Mouse (Mus musculus) embryonic facial prominence, embryonic 10.5 days (tissue): ENCODE results near the gene Ranbp17. TPM values are rescaled to one million over a fixed set of nuclear protein-coding genes. Genes with fewer than 3 reads are reported as not detected.

Experiments used
- DNase-seq: peaks from one replicate; pipeline ENCODE4 v3.0.0-alpha.2; 2017; ENCODE audit warnings: low spot score
- H3K27ac ChIP-seq: fragments of 300-500 bp; sonication (generic); replicated peaks from 2 replicates; pipeline ENCODE4 v1.5.1; 2016; ENCODE audit warnings: mild to moderate bottlenecking
- H3K27me3 ChIP-seq: fragments of 300-500 bp; sonication (generic); replicated peaks from 2 replicates; pipeline ENCODE4 v1.6.1; 2016; ENCODE audit warnings: low read depth, mild to moderate bottlenecking; ENCODE audit not compliant: poor library complexity, severe bottlenecking
- H3K36me3 ChIP-seq: fragments of 300-500 bp; sonication (generic); replicated peaks from 2 replicates; pipeline ENCODE4 v1.6.1; 2016; ENCODE audit warnings: mild to moderate bottlenecking, moderate library complexity
- H3K4me1 ChIP-seq: fragments of 300-500 bp; sonication (generic); 2 replicates; pipeline ENCODE4 v1.6.1; 2016
- H3K4me3 ChIP-seq: fragments of 300-500 bp; sonication (generic); 2 replicates; pipeline ENCODE4 v1.5.1; 2016; ENCODE audit warnings: mild to moderate bottlenecking, moderate library complexity
- H3K9me3 ChIP-seq: fragments of 300-500 bp; sonication (generic); 2 replicates; pipeline ENCODE4 v1.6.1; 2016; ENCODE audit warnings: mild to moderate bottlenecking
- whole genome bisulfite sequencing: fragments of 180-500 bp; shearing (Covaris S2); methylation state at CpG from one replicate; pipeline ENCODE4 v1.1.7; 2016; 5-methylcytosine and 5-hydroxymethylcytosine counted together
- polyA plus RNA-seq: library from polyadenylated mRNA; unstranded; fragments of >200 nt; fragmentation: Nextera tagmentation; extraction: Ambion mirVana; gene quantifications from 2 replicates; pipeline ENCODE4 v1.2.1, GENCODE M21; 2016

Ranbp17 gene
- polyA plus RNA-seq, 1 experiment from 2014 or later, result 12.4 TPM

- 82% methylated on average over 7 of the region's 7 CpGs for WGBS
Measured at GRCm38 (mm10) chr11:33220763-33221162, 292.8 kb downstream of the Ranbp17 start.

GRCm38 (mm10) chr11:33217384-33218079 is 296.0 kb downstream of the Ranbp17 start:
- DNase-seq, result no peak
- H3K4me1 ChIP-seq, result peaks cover 11% of the 10 kb centered on the region; the same call in 1 of the 2 replicates
- no peaks in the 10 kb centered on the region for H3K9me3 ChIP-seq
- H3K27me3 ChIP-seq, result no peaks in the 10 kb centered on the region; the same call in none of the 2 replicates
- WGBS, result 87% methylated on average over 8 of the region's 8 CpGs
- no peaks in the 10 kb centered on the region for H3K36me3 ChIP-seq
- H3K4me3 ChIP-seq, result no peak overlapping the region
- no peak overlapping the region for H3K27ac ChIP-seq

More at GRCm38 (mm10) chr11:33220763-33221162, 292.8 kb downstream of the Ranbp17 start:
- no peaks in the 10 kb centered on the region for H3K27me3 ChIP-seq
- no peaks in the 10 kb centered on the region for H3K9me3 ChIP-seq
- no peak overlapping the region for H3K27ac ChIP-seq
- no peaks in the 10 kb centered on the region for H3K36me3 ChIP-seq
- no peak overlapping the region for H3K4me3 ChIP-seq
- H3K4me1 ChIP-seq, result peaks cover 23% of the 10 kb centered on the region
- DNase-seq, result no peak

GRCm38 (mm10) chr11:33207411-33207810 is 306.1 kb downstream of the Ranbp17 start:
- H3K27me3 ChIP-seq, result peaks cover 99% of the 10 kb centered on the region
- no peak overlapping the region for H3K27ac ChIP-seq
- no peaks in the 10 kb centered on the region for H3K36me3 ChIP-seq
- H3K9me3 ChIP-seq, result no peaks in the 10 kb centered on the region
- no peak overlapping the region for H3K4me3 ChIP-seq
- H3K4me1 ChIP-seq, result peaks cover 24% of the 10 kb centered on the region
- DNase-seq, result no peak
- 83% methylated on average over 2 of the region's 2 CpGs for WGBS

GRCm38 (mm10) chr11:33204966-33205365 is 308.6 kb downstream of the Ranbp17 start:
- DNase-seq, result peak; percentile 36
- WGBS, result 2% methylated on average over 3 of the region's 3 CpGs

GRCm38 (mm10) chr11:33204329-33204705 is 309.2 kb downstream of the Ranbp17 start:
- Histone ChIP-seq H3K27me3 (peaks cover 100% of the 10 kb centered on the region), H3K9me3 (no peaks in the 10 kb centered on the region), H3K27ac (no peak overlapping the region), H3K36me3 (no peaks in the 10 kb centered on the region), H3K4me1 (peaks cover 48% of the 10 kb centered on the region), H3K4me3 (peak overlapping the region; percentile 52)
- under 1% methylated on average over 18 of the region's 18 CpGs for WGBS
- DNase-seq, result peak; percentile 57

More at GRCm38 (mm10) chr11:33204966-33205365, 308.6 kb downstream of the Ranbp17 start:
- H3K9me3 ChIP-seq, result no peaks in the 10 kb centered on the region
- H3K27ac ChIP-seq, result no peak overlapping the region
- peaks cover 46% of the 10 kb centered on the region for H3K4me1 ChIP-seq
- H3K36me3 ChIP-seq, result no peaks in the 10 kb centered on the region
- no peak overlapping the region; the same call in 1 of the 2 replicates for H3K4me3 ChIP-seq
- peaks cover 100% of the 10 kb centered on the region for H3K27me3 ChIP-seq

GRCm38 (mm10) chr11:33203383-33204328 is 309.9 kb downstream of the Ranbp17 start, which contains the start of gene Tlx3:
Gene Tlx3 (minus strand): TSS chr11:33203589.
- Histone ChIP-seq H3K4me1 (peaks cover 52% of the 10 kb centered on the region), H3K9me3 (no peaks in the 10 kb centered on the region), H3K36me3 (no peaks in the 10 kb centered on the region), H3K4me3 (peak within 1 kb of the TSS; percentile 52), H3K27ac (peak within 1 kb of the TSS; percentile 15; the same call in 1 of the 2 replicates), H3K27me3 (peaks cover 100% of the 10 kb centered on the region)
- DNase-seq, result peak; percentile 76
- WGBS, result under 1% methylated on average over 81 of the region's 81 CpGs

GRCm38 (mm10) chr11:33202972-33203371 is 310.6 kb downstream of the Ranbp17 start:
- H3K4me1 ChIP-seq, result peaks cover 52% of the 10 kb centered on the region
- no peaks in the 10 kb centered on the region for H3K9me3 ChIP-seq
- 1% methylated on average over 47 of the region's 47 CpGs for WGBS
- H3K27ac ChIP-seq, result peak overlapping the region; percentile 15; the same call in 1 of the 2 replicates
- no peaks in the 10 kb centered on the region for H3K36me3 ChIP-seq
- peak overlapping the region; percentile 52 for H3K4me3 ChIP-seq
- DNase-seq, result no peak
- peaks cover 100% of the 10 kb centered on the region for H3K27me3 ChIP-seq

- H3K4me1 ChIP-seq, result peaks cover 52% of the 10 kb centered on the region
- WGBS, result 2% methylated on average over 37 of the region's 37 CpGs
- no peaks in the 10 kb centered on the region for H3K36me3 ChIP-seq
- peaks cover 100% of the 10 kb centered on the region for H3K27me3 ChIP-seq
- no peak overlapping the region for H3K27ac ChIP-seq
- peaks cover 5% of the 10 kb centered on the region for H3K9me3 ChIP-seq
- H3K4me3 ChIP-seq, result peak overlapping the region; percentile 52
- peak; percentile 55 for DNase-seq
Measured at GRCm38 (mm10) chr11:33202296-33202695, 311.2 kb downstream of the Ranbp17 start.

- peaks cover 55% of the 10 kb centered on the region for H3K4me1 ChIP-seq
- no peak for DNase-seq
- WGBS, result 2% methylated on average over 19 of the region's 19 CpGs
Measured at GRCm38 (mm10) chr11:33201626-33202010, 311.9 kb downstream of the Ranbp17 start.

GRCm38 (mm10) chr11:33200764-33201625 is 312.6 kb downstream of the Ranbp17 start:
- Histone ChIP-seq H3K36me3 (no peaks in the 10 kb centered on the region), H3K9me3 (peaks cover 7% of the 10 kb centered on the region), H3K4me3 (peak overlapping the region; percentile 52), H3K27me3 (peaks cover 100% of the 10 kb centered on the region), H3K4me1 (peaks cover 60% of the 10 kb centered on the region), H3K27ac (peak overlapping the region; percentile 63)
- under 1% methylated on average over 76 of the region's 76 CpGs for WGBS
- peak; percentile 82 for DNase-seq

More at GRCm38 (mm10) chr11:33201626-33202010, 311.9 kb downstream of the Ranbp17 start:
- Histone ChIP-seq H3K27me3 (peaks cover 100% of the 10 kb centered on the region), H3K4me3 (peak overlapping the region; percentile 52), H3K27ac (peak overlapping the region; percentile 63; the same call in 1 of the 2 replicates), H3K36me3 (no peaks in the 10 kb centered on the region), H3K9me3 (peaks cover 7% of the 10 kb centered on the region)

- WGBS, result 1% methylated on average over 45 of the region's 45 CpGs
- DNase-seq, result peak; percentile 71
Measured at GRCm38 (mm10) chr11:33199906-33200763, 313.4 kb downstream of the Ranbp17 start.

More at GRCm38 (mm10) chr11:33199906-33200763, 313.4 kb downstream of the Ranbp17 start:
- no peaks in the 10 kb centered on the region for H3K36me3 ChIP-seq
- H3K4me1 ChIP-seq, result peaks cover 61% of the 10 kb centered on the region
- no peak overlapping the region for H3K27ac ChIP-seq
- H3K9me3 ChIP-seq, result peaks cover 7% of the 10 kb centered on the region
- H3K4me3 ChIP-seq, result peak overlapping the region; percentile 52
- peaks cover 100% of the 10 kb centered on the region for H3K27me3 ChIP-seq
